Mouse (Mus musculus): ENCODE results near the gene Kidins220. TPM values are rescaled to one million over a fixed set of nuclear protein-coding genes. Genes with fewer than 3 reads are reported as not detected.
A peak's percentile ranks its signal among the peaks of the same experiment; 100 is the strongest.

The Kidins220 gene
- polyA plus RNA-seq, 1 experiment: 66.4 TPM

GRCm38 (mm10) chr12:25100411-25101217, 125.9 kb downstream of the Kidins220 start:
- H3K4me1 ChIP-seq (ENCODE audit: control insufficient read depth, insufficient read depth, low read length): peaks cover 21% of the 10 kb centered on the region
- no peak for TF ChIP-seq POLR2A (IDR thresholded peaks at IDR 0.05; ENCODE audit: borderline replicate concordance, low read depth, low read length)
- peak overlapping the region; percentile 70 for H3K4me3 ChIP-seq (ENCODE audit: insufficient read depth, low read length)
- 0 out of 2 replicates have a peak overlapping the region, but pooled peaks have one; percentile 6 for H3K27ac ChIP-seq (ENCODE audit: insufficient read depth, low read depth, low read length)

DNA sequence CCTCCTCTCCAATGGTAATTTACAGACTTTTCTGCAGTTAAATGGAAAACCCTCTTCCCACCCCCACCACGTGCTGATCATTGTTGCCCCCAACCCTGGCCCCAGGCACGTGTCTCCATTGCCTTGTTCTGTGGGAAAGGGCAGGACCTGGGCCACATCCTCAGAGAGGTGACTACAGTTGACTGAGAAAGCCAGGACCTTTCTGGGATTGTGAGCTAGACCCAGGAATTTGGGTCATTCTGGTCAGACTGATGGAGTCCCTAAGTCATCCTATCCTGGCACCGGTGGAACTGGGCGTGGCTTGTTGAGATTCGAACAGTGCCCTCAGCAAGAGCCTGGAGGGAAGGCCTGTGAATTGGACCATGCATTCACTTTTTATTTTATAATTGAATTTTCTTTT, 126.7 kb downstream of the Kidins220 start:
- TF ChIP-seq POLR2A (IDR thresholded peaks at IDR 0.05; ENCODE audit: borderline replicate concordance, low read depth, low read length) (no peak), CTCF (IDR thresholded peaks at IDR 0.05; ENCODE audit: low read depth, low read length) (no peak)
- Histone ChIP-seq H3K4me1 (ENCODE audit: control insufficient read depth, insufficient read depth, low read length) (peaks cover 21% of the 10 kb centered on the region), H3K4me3 (ENCODE audit: insufficient read depth, low read length) (no peak overlapping the region), H3K27ac (ENCODE audit: insufficient read depth, low read depth, low read length) (no peak overlapping the region)

- H3K4me3 ChIP-seq (ENCODE audit: insufficient read depth, low read length): no peak overlapping the region
- H3K4me1 ChIP-seq (ENCODE audit: control insufficient read depth, insufficient read depth, low read length): peaks cover 10% of the 10 kb centered on the region
- TF ChIP-seq POLR2A (IDR thresholded peaks at IDR 0.05; ENCODE audit: borderline replicate concordance, low read depth, low read length) (no peak), CTCF (IDR thresholded peaks at IDR 0.05; ENCODE audit: low read depth, low read length) (no peak)
- H3K27ac ChIP-seq (ENCODE audit: insufficient read depth, low read depth, low read length): no peak overlapping the region
Observed at GRCm38 (mm10) chr12:25103911-25104310, 129.2 kb downstream of the Kidins220 start.

DNA sequence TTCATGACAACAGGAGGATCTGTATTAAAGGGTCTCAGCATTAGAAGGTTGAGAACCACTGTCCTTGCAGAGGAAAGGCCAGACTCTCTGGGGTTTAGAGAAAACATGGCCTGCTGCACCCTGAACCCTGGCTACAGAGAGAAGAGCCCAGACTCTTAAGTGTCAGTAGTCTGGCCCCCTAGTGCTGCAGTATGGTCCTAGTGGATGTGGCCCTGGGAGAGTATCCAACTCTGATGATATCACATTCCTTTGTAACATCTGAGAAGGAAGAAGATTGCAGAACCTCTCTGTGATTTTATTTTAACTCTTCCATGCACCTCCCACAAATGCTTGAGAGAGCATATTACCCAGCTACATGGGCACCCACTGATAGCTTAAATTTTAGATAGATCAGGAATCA, 129.8 kb downstream of the Kidins220 start:
- no peak overlapping the region for H3K4me3 ChIP-seq (ENCODE audit: insufficient read depth, low read length)
- H3K4me1 ChIP-seq (ENCODE audit: control insufficient read depth, insufficient read depth, low read length): peaks cover 10% of the 10 kb centered on the region
- no peak overlapping the region for H3K27ac ChIP-seq (ENCODE audit: insufficient read depth, low read depth, low read length)
- no peak for TF ChIP-seq CTCF (IDR thresholded peaks at IDR 0.05; ENCODE audit: low read depth, low read length)
- no peak for TF ChIP-seq POLR2A (IDR thresholded peaks at IDR 0.05; ENCODE audit: borderline replicate concordance, low read depth, low read length)

DNA sequence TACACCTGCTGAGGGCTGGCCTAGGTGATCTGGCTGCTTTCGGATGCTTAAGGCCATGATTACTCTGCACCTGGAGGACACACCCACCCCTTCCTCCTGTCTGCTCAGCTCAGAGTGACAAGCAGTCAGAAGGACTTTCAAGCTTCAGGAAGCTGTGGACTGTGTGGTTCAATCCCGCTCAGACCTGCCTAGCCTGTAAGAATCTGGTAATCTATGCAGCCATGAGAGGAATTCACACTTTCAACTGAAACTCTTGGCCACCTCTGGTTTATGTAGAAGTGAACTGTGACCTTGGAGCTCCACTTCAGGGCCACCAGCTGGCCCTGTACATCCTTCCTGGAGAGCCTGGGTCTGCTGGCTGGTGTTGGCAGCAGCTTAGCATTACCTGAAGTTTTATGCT, 134.1 kb downstream of the Kidins220 start:
- Histone ChIP-seq H3K27ac (ENCODE audit: insufficient read depth, low read depth, low read length) (no peak overlapping the region), H3K4me1 (ENCODE audit: control insufficient read depth, insufficient read depth, low read length) (peaks cover 7% of the 10 kb centered on the region; the same call in 1 of the 2 replicates), H3K4me3 (ENCODE audit: insufficient read depth, low read length) (no peak overlapping the region)
- no peak for TF ChIP-seq POLR2A (IDR thresholded peaks at IDR 0.05; ENCODE audit: borderline replicate concordance, low read depth, low read length)
- TF ChIP-seq CTCF (IDR thresholded peaks at IDR 0.05; ENCODE audit: low read depth, low read length): no peak

GRCm38 (mm10) chr12:25109971-25110681, 135.4 kb downstream of the Kidins220 start:
- H3K27ac ChIP-seq (ENCODE audit: insufficient read depth, low read depth, low read length): no peak overlapping the region
- no peak for TF ChIP-seq CTCF (IDR thresholded peaks at IDR 0.05; ENCODE audit: low read depth, low read length)
- TF ChIP-seq POLR2A (IDR thresholded peaks at IDR 0.05; ENCODE audit: borderline replicate concordance, low read depth, low read length): no peak
- peaks cover 1% of the 10 kb centered on the region; the same call in 1 of the 2 replicates for H3K4me1 ChIP-seq (ENCODE audit: control insufficient read depth, insufficient read depth, low read length)
- no peak overlapping the region for H3K4me3 ChIP-seq (ENCODE audit: insufficient read depth, low read length)

DNA sequence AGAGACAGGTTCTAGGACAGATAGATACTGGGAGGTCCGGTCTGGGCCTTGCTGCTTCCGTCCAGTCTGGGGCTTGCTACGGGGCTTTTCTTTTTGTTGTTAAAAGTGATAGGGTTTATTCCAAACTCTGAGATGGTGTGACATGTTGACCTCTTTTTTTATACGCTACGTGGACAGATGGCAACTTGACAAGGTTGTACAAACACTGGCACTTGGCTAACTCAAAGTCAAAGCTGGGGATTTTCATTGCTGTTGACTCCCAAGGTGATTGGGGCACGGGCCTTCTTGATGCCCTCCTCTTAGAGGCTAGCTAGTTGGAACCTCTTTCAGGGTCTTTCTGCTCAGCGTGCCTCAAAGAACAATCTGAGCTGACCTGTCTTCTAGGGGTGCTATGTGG, 136.0 kb downstream of the Kidins220 start:
- Histone ChIP-seq H3K4me3 (ENCODE audit: insufficient read depth, low read length) (no peak overlapping the region), H3K4me1 (ENCODE audit: control insufficient read depth, insufficient read depth, low read length) (no peaks in the 10 kb centered on the region), H3K27ac (ENCODE audit: insufficient read depth, low read depth, low read length) (no peak overlapping the region)
- TF ChIP-seq CTCF (IDR thresholded peaks at IDR 0.05; ENCODE audit: low read depth, low read length) (no peak), POLR2A (IDR thresholded peaks at IDR 0.05; ENCODE audit: borderline replicate concordance, low read depth, low read length) (no peak)

Other genes with a start within 250 kb of the Kidins220 start
- gene Mboat2, start 144.0 kb upstream of the Kidins220 start, polyA plus RNA-seq (2012; ENCODE audit: insufficient read depth, insufficient read length, missing spikeins): 0.23 TPM in 1 of 2 replicates, not detected in the other
- gene Id2, start 122.2 kb downstream of the Kidins220 start, polyA plus RNA-seq (2012; ENCODE audit: insufficient read depth, insufficient read length, missing spikeins): 50.5 and 56.2 TPM in 2 replicates